Mouse (Mus musculus): ENCODE results near the gene Gm20388.

DNA sequence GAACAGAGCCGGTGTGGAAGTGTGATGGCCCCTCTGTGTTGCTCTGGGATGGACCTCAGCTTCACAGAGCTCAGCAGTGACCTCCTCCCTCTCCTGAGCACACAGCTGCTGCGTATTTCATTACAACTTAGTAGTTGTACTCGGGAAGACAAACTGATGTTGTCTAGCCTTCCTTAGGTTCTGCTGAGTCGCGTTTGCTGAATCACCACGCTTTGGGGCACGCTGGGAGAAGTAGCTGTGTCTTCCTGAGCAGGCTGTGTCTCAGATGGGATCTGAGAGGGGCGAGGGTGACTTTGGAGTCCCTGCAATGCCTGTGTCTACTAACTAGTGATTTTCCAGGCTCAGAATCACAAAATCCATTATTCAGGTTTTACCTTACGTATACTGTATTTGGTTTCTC lies 2868.6 kb downstream of the Gm20388 start:
- no peak for TF ChIP-seq GATA1 (IDR thresholded peaks at IDR 0.05; ENCODE audit: low read length)
- TF ChIP-seq TAL1 (IDR thresholded peaks at IDR 0.05; ENCODE audit: low read length) = no peak

Data from erythroblast, embryonic 14.5 days (primary cell).